Mouse (Mus musculus) heart, adult 8-10 months (tissue): ENCODE measurements around the gene Haus8. TPM values are rescaled to one million over a fixed set of nuclear protein-coding genes. Genes with fewer than 3 reads are reported as not detected.
"Not testable (repeated sequence)": the region's sequence is repeated elsewhere in the genome, so short reads cannot be mapped to it uniquely, and the experiment has no call there.

Source experiments
- DNase-seq: peaks from one replicate; pipeline ENCODE4 v3.0.0; 2022; ENCODE audit warnings: low spot score
- total RNA-seq, 4 experiments: library from RNA; stranded (reverse); gene quantifications; 2 replicates each; pipeline ENCODE4 v1.2.4; 2022

The Haus8 gene
- 10 to 100 TPM; 21.9 to 30.3 (median 26.9) TPM for total RNA-seq

DNA sequence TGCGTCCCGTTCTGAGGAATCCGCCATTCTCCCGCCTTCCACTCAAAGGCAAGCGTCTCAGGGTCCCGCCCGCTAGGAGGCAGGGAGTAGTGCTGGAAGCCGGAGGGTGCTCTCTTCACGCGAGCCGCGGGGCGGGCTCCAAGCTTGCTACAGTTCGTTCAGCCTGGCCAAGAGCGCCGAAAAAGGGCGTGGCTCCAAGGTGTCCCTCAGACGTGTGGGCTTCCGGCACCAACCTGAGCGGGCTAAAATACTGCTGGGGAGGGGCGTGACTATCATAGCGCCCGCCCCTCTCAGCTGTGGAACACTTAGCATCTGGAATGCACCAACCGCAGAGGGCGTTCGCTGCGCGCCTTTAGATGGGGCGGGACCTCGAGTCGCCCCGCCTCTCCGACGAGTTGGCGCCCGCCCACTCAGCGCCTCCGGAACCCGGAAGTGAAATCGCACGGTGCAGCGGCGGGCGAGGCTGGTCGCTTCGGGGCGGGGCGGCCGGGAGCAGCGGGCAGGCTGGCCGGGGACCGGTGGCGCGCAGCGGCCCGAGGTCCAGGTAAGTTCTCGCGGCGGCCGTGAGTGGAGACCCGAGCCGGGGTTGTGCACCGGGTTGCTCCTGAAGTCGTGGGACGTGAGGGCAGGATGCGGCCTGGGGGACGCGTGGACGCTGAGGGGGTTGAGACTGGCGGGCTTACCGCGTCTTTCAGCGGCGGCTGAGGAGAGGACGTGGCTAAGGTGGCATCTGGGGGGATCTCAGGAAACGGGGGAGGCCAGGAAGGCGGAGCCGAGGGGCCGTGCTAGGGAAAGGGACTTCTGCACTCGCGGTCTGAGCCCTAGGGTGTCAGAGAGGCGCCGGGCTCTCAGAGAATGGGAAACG is at the start of gene Haus8, which contains the start of gene Myo9b:
Gene Haus8 (minus strand): TSS at position 649 of the 865 bp plus-strand sequence.
Gene Myo9b (plus strand): TSS at position 429 of the 865 bp plus-strand sequence.
- peak; percentile 95 for DNase-seq

DNA sequence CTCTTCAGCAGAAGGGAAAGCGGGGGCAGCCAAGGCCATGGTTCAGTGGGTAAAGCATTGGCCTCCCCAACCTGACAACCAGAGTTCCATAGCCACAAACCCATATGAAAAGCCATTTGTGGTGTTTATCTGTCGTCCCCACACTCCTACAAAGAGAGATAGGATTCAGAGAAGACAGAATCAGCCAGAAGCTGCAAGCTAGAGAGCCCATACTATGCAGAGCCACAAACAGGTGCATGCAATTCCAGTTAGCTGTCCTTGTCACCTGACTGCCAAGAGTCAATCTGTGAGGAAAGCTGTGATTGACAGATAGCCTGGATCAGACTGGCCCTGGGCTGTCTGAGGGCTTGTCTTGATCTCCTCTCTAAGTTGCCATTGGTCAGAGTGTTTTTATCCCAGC is 47.0 kb upstream of the Haus8 start:
- not testable (repeated sequence) for DNase-seq

DNA sequence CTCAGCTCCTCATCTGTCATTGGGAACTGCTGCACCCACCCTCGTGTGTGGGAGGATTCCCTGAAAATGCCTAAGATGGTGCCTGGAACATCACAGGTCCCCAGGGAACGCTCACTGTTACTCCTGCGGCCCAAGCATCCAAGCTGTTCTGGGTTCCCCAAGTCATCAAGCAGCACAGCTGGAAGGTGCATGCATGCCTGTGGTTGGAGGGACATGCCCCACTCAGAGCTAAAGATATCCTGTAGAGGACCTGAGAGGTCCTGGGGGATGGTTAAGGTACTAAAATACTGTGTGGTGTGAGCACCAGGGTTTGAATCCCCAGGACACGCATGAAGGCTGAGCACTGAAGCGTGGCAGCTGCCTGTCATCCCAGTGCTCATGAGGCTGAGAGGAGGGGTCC is 45.9 kb upstream of the Haus8 start:
- not testable (repeated sequence) for DNase-seq

DNA sequence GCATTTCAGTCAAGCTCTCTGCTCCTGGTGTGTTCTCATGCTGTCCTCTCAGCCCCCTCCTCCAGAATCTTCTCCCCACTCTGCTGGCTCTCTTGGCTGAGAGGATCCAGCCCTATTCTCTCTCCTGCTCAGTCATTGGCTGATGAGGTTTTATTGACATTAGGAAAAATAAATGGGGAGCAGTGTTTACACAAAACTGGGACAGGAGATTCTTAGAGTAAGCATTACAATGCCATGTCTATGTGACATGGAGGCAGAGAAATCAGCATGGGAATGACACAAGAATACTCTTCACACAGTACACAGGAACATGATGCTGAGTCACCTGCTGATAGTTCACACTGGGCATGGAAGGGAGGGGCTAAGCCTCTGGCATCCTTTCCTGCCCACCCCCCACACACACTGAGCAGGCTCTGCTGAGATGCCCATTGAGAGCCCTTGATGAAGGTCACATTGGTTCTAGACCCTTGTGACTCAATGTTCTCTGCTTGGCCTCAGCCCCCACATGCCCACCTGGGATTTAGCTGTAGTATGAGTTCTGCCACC is 43.8 kb upstream of the Haus8 start:
- no peak for DNase-seq

DNA sequence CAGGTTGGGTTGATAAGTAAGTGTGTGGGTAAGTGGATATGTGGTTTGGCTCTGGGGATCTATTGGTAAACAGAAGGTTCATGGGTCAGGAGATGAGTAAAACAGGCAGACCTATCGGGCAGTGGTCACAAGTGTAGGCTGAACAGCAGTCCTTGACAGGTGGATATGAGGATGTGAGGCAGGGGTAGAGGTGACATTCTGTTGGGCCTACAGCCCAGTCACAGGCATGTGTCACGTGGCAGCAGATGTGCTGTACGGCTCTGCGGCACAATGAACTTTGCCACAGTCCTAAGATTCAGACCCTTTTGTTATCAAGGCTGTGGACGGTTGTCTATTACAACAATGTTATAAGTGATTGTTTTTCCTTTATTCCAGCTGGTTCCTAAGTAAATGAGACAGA is 43.2 kb upstream of the Haus8 start:
- DNase-seq: no peak

DNA sequence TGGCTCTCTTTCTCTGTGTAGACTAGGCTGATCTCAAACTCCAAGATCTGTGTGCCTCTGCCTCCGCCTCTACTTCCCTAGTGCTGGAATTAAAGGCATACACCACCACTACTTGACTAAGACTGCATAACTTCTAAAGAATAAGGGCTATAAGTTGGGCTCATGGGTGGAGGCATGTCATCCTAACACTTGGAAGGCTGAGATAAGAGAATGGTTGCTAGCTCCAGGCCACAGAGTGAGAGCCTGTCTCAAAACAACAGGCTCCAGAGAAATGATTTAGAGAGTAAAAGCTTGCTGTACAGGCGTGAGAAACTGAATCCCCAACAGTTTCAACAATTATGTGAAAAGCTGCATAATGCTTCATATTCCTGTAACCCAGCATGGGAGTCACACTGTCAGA is 41.2 kb upstream of the Haus8 start:
- DNase-seq: no peak

DNA sequence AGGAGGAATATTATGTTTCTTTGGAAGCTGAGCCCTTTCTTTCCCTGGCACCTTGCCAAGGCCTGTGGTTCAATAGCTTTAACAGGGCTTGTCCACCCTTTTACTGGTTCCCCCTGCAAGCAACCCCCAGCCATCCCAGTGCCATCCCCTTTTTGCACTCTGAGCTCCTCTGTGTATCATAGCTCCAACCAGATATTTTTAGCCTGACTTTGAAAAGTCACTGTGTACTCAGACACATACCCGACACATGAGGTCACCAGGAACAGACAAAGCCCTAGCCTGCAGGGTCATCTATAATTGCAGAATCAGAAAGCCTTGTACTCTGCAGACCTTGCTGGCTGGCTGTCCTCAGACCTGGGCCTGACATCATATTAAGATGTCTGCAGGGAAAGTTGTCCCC is 40.0 kb upstream of the Haus8 start:
- peak; percentile 87 for DNase-seq

DNA sequence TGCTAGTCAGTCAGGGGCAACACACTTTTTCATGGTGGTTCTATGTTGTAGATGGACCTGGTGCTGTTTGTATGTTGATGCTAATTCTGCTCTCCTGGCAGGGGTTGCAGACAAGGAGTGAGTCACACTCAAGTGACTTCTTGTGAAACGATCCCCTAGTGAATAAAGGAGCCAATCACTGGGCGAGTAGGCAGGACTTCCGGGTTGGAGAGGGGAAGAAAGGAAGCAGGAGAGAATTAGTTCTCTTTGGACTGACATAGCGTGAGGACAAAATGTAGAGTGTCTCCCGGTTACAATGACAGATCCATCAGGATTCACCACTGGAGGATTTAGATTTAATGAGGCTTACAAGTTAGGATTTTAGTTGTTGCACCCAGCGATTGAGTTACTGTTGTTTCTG is 37.7 kb upstream of the Haus8 start:
- peak; percentile 85 for DNase-seq

DNA sequence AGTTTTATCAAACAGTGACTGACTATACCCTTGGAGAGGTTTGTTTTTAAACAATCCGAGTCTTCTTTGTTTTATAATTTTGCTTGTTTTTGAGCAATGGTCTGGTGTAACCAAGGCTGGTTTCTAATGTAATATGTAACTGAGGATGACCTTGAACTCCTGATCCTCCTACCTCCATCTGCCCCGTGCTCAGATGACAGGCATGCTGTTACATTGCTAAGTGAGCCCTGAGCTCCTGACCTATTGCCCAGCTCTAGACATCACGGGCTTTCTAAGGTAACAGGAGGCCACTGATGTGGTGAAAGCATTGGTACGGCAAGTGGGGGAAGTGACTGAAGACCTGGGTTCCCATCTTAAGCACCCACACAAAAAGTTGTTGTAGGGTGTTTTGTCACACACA is 35.2 kb upstream of the Haus8 start:
- DNase-seq: no peak

DNA sequence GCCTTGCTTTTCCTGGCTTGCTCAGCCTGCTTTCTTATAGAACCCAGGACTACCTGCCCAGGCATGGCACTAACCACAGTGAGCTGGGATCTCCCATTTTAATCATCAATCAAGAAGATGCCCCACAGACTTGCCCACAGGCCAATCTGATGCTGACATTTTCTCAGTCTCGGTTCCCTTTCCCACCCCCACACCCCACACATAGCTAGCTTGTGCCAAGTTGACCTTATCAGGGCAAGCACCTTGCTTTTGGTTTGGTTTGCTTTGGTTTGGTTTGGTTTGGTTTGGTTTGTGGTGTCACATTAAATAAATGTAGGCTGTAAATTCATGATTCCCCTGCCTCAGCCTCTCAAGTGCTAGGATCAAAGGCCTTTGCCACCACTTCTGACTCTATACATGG is 34.6 kb upstream of the Haus8 start:
- no peak for DNase-seq

DNA sequence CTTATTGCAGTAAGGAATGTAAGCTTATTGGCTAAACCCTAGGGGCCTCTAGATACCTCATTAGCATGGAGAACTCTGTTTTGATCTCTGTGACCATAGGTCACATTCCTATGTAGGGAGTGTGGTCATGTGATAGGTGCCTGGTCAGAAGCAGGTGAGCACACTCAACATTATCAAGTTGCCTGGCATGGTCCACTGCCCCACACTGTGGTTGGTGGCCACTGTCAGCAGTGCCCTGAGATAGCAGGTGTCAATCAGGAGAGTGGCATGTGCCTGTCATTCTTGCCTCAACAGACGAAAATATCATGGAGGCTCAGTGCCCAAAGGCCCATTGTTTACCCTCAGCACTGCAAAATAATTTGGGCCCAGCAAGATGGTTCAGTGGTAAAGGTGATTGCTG is 33.3 kb upstream of the Haus8 start:
- DNase-seq: no peak

DNA sequence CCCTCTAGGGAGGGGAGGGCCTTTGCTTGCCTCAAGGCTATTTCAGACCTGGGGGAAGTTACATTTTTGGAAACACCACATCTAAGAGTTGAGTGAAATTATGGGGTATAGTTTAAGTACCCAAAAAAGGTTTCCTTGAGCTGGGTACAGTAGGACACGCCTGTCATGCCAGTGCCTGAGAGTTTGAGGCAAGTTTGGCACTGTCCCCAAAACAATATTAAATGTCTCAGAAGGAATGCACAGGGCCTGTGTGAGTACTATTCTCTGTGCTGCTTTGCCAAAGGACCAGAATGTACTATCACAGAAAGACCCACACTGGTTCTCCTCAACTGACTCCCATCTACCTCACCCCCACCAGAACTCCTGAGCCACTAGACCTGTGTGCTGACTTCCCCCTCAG is 30.9 kb upstream of the Haus8 start:
- no peak for DNase-seq

DNA sequence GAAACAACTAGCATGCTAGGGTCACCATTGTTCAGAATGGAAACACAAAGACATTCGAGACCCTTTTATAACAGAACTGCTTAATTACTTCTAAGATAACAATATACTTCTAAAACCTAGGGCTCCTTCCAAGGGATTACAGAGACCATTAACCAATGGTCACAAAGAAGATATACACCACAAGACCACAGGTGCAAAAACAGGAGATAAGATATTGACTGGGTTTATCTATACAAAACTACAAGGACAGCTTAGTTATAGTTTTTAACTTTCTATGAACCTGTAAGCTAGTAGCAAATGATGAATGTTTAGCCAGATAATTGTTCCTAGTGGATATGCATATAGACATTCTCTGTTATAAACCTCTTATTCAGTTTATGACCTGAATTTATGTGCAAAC is 30.1 kb upstream of the Haus8 start:
- no peak for DNase-seq

DNA sequence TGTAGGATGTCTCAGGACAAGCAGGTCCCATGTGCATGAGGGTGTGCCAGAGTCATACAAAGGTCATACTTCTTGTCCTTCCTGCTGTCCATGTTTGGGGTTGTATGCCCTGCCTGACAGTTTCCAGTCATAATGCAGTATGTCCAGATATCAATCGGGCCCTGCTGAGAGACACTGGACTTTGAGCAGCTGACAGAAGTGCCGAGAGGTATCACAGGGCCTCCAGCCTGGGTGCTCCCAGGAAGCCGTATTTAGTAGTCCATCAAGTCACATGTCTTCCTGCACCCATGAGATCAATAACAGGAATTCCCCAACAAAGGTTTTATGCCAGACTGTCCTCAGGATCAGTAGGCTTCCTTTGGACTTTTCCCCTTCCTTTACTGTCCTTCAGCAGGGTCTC is 27.0 kb upstream of the Haus8 start:
- no peak for DNase-seq

DNA sequence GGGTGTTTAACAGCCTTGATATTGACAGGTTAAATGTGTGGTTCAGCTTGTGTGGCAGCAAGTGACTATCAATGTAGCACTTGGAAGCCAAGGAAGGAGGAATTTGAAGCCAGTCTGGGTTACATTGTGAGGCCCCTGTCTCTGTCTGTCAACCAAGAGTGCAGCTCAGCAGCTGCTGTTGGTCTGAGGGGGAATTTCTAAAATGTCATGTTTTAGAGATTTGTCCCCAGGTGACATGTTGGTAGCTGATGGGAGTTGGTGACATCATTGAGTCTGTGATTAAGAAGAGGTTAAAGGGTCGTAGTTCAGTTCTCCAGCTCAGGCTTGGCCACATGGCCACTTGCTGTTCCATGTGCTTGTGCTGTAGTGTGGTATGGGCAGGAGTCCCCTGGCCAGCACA is 24.7 kb upstream of the Haus8 start:
- DNase-seq: no peak

DNA sequence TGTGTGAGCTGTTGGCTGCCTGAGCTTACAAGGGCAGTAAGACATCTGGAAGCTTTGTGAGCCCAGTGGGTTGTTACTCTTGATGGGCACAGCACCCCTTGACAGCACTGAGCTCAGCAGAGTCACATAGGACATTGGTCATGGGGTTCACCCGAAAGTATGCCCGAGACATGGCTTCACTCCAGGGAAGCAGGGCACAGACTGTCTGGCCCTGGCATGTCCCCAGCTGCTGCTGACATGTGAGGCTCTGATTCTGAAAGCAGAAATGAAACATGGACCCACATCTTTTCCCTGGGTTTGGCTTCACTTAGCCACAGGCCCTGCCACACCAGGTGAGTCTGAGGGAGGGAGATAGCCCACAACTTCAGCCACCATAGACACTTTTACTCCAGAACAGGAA is 24.1 kb upstream of the Haus8 start:
- DNase-seq: no peak

DNA sequence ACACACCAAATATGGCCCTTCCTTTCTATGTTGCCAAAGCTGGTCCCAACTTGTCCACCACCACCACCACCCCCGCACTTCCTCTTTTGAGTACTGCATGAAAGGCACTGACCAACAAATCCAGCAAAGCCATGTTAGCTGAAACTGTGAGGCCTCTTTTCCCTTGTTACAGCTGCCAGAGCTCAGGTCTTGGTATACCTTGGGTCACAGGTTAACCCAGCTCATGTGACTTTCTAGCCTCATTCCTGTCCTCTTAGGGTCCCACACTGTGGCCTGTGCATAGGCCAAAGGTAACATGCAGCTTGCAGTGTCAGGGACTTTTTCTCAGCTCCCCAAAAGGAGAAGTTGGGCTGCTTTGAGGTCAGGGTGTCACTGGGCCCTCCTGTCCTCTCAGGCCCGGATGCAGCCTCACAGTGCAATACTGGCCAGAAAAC is 23.5 kb upstream of the Haus8 start:
- DNase-seq: no peak

DNA sequence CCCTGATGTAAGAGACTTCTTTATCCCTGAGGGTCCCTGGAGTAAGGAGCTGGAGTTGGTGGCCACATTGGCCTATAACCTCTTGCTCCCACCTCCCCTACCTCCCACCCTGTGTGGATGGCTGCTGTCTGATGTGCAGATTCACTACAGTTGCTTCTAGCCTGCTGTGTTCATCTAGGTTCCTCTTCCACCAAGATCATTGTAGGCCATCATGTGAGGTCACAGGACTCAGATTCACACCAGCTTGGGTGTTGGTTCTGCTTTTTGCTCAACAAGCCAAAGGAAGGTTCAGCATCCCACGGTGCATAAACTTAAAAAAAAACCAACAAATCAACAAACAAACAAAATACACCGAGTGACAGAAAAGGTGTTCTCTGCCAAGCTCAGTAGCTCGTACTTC is 21.2 kb upstream of the Haus8 start:
- not testable (repeated sequence) for DNase-seq

DNA sequence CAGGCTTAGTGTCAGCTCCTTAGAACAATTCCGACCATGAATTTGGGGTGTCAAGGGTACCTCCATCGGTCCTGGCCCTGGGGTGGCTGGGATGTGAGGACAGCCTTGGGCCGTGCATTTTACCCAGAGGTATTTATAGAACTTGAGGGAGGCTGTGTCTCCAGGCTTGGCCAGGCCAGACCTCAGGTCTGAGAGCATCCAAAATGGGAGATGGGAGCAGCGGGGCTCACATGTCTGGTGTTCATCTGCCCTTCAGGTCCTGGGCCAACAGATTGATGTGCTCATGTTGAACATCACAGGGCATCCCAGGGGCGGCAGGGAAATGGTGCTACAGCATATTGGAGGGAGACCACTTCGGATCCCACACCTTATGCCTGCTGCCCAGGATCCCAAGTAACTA is 18.6 kb upstream of the Haus8 start:
- no peak for DNase-seq

DNA sequence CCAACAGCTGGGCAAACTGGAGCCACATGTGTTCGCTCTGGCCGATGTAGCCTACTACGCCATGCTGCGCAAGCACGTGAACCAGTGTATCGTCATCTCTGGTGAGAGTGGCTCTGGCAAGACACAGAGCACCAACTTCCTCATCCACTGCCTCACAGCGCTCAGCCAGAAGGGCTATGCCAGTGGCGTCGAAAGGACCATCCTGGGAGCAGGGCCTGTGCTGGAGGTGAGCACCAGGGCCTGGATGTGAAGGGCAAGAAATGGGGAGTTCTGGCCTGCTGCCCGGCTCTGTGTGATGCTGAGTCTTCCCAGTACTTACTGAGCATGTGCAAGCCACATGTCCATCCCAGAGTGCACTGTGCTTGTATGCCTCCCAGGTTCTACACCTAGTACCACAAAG is 18.2 kb upstream of the Haus8 start:
- DNase-seq: no peak

DNA sequence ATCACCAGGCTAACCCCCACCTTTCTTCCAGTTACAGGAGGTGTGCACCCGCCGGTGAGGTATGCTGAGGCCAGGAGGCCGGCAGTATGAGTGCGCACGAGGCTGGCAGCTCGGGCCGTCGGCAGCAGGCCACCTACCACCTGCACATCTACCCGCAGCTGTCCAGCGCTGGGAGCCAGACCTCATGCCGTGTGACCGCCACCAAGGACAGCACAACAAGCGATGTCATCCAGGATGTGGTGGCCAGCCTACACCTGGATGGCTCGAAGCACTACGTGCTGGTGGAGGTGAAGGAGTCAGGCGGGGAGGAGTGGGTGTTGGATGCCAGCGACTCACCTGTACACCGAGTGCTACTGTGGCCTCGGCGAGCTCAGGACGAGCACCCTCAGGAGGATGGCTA is 17.5 kb upstream of the Haus8 start:
- DNase-seq: no peak

DNA sequence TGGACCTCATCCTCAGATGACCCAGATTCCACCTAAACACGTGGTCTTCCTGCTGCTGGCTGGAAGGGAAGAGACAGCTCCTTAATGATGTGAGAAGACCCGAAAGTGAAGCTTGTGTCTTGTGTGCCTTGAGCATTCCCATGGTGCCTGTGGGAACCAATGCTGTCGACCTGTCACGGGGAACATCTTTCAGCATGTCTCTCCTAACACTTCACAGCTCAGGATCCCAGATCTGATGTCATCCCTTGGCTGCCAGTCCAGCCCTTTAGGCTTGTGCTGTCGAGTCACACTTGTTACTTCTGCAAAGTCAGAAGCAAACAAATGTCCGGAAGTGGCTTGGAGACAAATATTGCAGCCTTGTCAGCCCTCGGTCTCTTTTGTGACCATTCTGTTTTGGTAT is 16.4 kb upstream of the Haus8 start:
- peak; percentile 48 for DNase-seq

DNA sequence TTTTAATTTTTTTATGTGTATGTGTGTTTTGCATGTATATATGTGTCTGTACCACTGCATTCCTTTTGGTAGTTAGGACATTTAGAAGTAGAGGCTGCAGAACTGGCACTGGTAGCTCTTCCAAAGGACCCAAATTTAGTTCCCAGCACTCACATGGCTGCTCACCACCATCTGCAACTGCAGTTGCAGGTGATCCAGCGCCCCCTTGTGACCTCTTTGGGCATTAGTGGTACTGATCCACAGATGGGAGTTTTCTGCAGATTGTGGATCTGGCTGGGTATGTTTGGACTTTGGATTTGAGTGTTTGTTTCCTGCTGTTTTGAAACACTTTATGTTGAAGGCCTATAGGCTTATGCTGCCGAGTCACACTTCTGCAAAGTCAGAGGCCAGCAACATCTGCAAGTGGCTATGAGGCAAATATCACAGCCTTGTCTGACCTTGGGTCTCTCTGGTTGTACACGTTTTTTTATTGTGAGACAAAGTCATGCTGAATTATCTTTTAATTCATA is 15.8 kb upstream of the Haus8 start:
- no peak for DNase-seq
